Mouse (Mus musculus): Measurements from ENCODE around the gene Arhgap6. TPM values are rescaled to one million over a fixed set of nuclear protein-coding genes. Genes with fewer than 3 reads are reported as not detected.
"Not testable (repeated sequence)": the region's sequence is repeated elsewhere in the genome, so short reads cannot be mapped to it uniquely, and the experiment has no call there.

Arhgap6 gene
- polyA plus RNA-seq, 1 experiment from 2014 or later: 1.4 TPM

DNA sequence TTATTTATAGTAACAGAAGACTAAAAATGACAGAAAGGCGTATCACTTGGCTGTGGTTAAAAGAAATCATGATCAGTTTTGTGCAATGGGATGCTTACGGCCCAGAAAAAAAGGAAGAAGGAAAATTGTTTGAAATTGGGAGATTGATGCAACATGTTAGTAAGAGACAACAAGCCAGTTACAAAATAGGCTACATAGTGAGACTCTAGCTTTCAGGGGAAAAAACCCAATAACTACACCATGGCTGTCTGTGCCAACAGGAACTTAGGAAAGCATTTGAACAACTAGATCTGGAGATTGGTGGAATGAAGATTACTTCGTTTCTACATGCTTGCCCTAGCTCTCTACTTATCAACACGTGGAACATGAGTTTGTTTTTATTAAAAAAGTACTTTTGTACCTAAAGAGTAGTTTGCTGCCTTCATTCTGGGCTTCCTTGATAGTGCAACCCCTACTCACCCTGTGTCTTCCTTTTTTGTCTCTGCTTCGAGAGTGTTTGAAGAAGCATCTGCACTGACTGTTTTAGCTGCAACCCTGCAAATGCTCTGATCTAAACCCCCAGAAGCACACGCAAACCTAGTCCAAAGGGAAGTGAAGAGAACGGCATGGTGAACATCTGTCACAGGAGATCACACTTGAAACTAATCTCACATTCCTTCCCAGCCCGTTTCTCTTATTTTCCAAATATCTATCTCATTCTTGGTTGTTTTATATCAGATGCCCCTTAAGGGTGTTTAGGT, 468.7 kb downstream of the Arhgap6 start:
- H3K4me2 ChIP-seq (replicated peaks): no peak overlapping the region
- no peak overlapping the region for H3K9ac ChIP-seq
- WGBS: 78% methylated on average over 8 of the region's 8 CpGs
- H3K27me3 ChIP-seq: peaks cover 15% of the 10 kb centered on the region; the same call in 1 of the 2 replicates
- H3K36me3 ChIP-seq: no peaks in the 10 kb centered on the region
- no peak overlapping the region for H3K27ac ChIP-seq
- ATAC-seq (ENCODE audit: low FRiP score): no peak
- no peaks in the 10 kb centered on the region for H3K9me3 ChIP-seq (replicated peaks)
- no peak overlapping the region for H3K4me3 ChIP-seq
- no peaks in the 10 kb centered on the region for H3K4me1 ChIP-seq

- no peak overlapping the region for H3K4me2 ChIP-seq (replicated peaks)
- no peaks in the 10 kb centered on the region for H3K36me3 ChIP-seq
- no peaks in the 10 kb centered on the region for H3K4me1 ChIP-seq
- H3K9ac ChIP-seq: no peak overlapping the region
- no peak overlapping the region for H3K4me3 ChIP-seq
- peaks cover 7% of the 10 kb centered on the region; the same call in 1 of the 2 replicates for H3K27me3 ChIP-seq
- H3K27ac ChIP-seq: no peak overlapping the region
- H3K9me3 ChIP-seq (replicated peaks): no peaks in the 10 kb centered on the region
- no peak for ATAC-seq (ENCODE audit: low FRiP score)
- 80% methylated on average over 4 of the region's 4 CpGs for WGBS
Observed at GRCm38 (mm10) chrX:169299579-169299978, 504.7 kb downstream of the Arhgap6 start.

DNA sequence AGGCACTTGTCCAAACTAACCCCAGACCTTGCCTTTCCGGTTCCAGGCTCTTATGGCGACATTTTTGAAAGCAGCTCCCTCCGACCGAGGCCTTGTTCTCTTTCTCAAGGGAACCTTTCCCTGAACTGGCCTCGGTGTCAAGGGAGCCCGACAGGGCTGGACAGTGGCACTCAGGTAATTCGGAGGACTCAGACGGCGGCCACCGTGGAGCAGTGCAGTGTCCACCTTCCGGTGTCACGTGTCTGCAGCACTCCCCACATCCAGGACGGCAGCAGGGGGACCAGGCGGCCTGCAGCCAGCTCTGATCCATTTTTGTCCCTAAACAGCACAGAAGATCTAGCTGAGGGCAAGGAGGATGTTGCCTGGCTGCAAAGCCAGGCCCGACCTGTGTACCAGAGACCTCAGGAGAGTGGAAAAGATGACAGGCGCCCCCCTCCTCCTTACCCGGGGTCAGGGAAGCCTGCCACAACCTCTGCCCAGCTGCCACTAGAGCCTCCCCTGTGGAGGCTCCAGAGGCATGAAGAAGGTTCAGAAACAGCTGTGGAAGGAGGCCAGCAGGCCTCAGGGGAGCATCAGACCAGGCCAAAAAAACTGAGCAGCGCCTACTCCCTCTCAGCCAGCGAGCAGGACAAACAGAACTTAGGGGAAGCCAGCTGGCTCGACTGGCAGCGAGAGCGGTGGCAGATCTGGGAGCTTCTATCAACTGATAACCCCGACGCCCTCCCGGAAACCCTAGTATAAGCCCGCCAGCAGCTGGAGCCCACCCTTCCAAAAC, 507.6 kb downstream of the Arhgap6 start:
- 64% methylated on average over 26 of the region's 26 CpGs for WGBS
- Histone ChIP-seq H3K4me3 (no peak overlapping the region), H3K9me3 (replicated peaks) (no peaks in the 10 kb centered on the region), H3K4me1 (no peaks in the 10 kb centered on the region), H3K36me3 (no peaks in the 10 kb centered on the region), H3K27ac (no peak overlapping the region), H3K4me2 (replicated peaks) (no peak overlapping the region), H3K27me3 (peaks cover 7% of the 10 kb centered on the region; the same call in 1 of the 2 replicates), H3K9ac (no peak overlapping the region)
- no peak for ATAC-seq (ENCODE audit: low FRiP score)

DNA sequence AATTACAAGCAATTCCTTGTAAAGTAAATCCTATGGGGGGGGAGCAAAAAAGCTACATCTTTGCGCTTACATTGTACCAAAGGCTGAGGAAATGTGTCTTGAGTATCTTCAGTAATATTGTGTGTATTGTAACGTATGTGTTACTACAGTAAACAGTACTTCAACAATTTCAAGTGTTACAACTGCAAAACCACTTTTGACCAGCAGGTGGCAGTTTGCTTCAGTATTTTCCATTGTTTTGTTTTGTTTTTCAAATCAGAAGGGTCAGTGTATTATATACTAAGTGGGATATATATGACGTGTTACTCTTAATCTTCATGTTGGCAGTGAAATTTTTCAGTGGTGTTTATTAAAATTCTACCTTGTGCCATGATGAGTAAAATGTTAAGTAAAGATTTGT, 509.0 kb downstream of the Arhgap6 start:
- Histone ChIP-seq H3K9ac (no peak overlapping the region), H3K27me3 (peaks cover 7% of the 10 kb centered on the region; the same call in 1 of the 2 replicates), H3K9me3 (replicated peaks) (no peaks in the 10 kb centered on the region), H3K4me2 (replicated peaks) (no peak overlapping the region), H3K4me3 (no peak overlapping the region), H3K36me3 (no peaks in the 10 kb centered on the region), H3K27ac (no peak overlapping the region), H3K4me1 (no peaks in the 10 kb centered on the region)
- 56% methylated on average over 3 of the region's 3 CpGs for WGBS
- ATAC-seq (ENCODE audit: low FRiP score): no peak

DNA sequence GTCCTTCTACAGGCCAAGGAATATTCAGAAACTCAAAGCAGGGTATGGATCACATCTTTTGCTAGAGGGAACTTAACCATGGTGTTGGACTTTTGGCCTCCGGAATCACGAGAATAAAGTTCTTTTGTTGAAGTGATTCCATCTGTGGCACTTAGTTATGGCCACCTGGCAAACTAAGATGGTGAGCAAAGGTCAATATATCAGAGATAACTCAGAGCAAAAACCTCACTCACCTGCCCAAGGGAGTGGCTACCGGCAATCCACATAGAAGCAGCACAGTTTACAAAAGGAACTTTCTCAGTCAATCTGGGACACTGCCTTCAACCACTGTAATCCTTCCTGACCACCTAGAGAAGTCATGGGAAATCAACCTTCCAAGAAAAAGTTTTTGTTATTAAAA, 513.7 kb downstream of the Arhgap6 start:
- 94% methylated on average over 3 of the region's 3 CpGs for WGBS
- no peak overlapping the region for H3K9ac ChIP-seq

GRCm38 (mm10) chrX:169319066-169319760, 524.3 kb downstream of the Arhgap6 start:
- WGBS: 67% methylated on average over 12 of the region's 12 CpGs
- ATAC-seq (ENCODE audit: low FRiP score): no peak; the same call in 1 of the 2 replicates

More for the DNA sequence above, 513.7 kb downstream of the Arhgap6 start:
- Histone ChIP-seq H3K4me3 (no peak overlapping the region), H3K4me1 (no peaks in the 10 kb centered on the region), H3K9me3 (replicated peaks) (no peaks in the 10 kb centered on the region), H3K4me2 (replicated peaks) (no peak overlapping the region), H3K27me3 (peaks cover 4% of the 10 kb centered on the region; the same call in 1 of the 2 replicates), H3K27ac (no peak overlapping the region), H3K36me3 (no peaks in the 10 kb centered on the region)
- no peak for ATAC-seq (ENCODE audit: low FRiP score)

DNA sequence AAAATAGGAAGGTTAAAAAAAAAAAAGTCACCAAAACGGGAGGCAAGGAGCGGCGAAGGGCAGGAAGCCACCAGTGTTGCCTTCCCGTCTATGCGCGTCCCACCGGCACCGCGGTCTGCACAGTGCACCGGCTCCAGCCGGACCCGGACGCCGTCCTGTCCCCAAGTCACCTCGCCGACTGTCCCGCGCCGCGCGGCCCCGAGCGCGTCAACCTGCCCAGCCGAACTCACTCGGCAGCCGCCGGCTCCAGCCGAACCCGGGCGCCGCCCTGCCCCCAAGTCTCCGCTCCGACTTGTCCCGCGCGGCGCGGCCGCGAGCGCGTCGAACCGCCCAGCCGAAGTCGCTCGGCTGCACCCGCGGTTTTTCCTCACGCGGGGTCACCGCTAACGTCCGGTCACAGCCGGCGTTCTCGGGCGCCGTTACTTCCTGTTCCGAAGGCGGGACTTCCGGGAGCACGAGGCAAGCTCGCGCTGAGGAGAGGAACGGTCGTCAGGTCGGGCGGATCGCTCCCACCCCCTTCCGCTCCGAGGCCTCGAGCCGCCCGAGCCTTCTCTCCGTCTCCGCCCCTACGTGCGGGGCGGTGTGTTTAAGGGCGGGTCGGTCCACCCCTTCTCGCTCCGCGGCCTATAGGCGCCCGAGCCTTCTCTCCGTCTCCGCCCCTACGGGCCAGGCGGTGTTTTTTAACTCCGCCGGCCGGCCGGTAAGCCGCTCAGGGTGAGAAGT, 525.2 kb downstream of the Arhgap6 start, which contains the start of gene Hccs:
Gene Hccs, minus strand, starts transcription at position 428 of the 723 bp plus-strand sequence.
- ATAC-seq (ENCODE audit: low FRiP score): peak; percentile 99
- H3K4me1 ChIP-seq: no peaks in the 10 kb centered on the region; the same call in 1 of the 2 replicates
- H3K36me3 ChIP-seq: no peaks in the 10 kb centered on the region
- H3K27me3 ChIP-seq: no peaks in the 10 kb centered on the region; the same call in 1 of the 2 replicates
- 19% methylated on average over 76 of the region's 97 CpGs for WGBS
- H3K27ac ChIP-seq: peak within 1 kb of the TSS; percentile 80
- H3K4me2 ChIP-seq (replicated peaks): peak within 1 kb of the TSS; percentile 55
- H3K4me3 ChIP-seq: peak within 1 kb of the TSS; percentile 54
- no peaks in the 10 kb centered on the region for H3K9me3 ChIP-seq (replicated peaks)
- H3K9ac ChIP-seq: peak within 1 kb of the TSS; percentile 59

More at GRCm38 (mm10) chrX:169319066-169319760, 524.3 kb downstream of the Arhgap6 start:
- Histone ChIP-seq H3K4me3 (peak overlapping the region; percentile 54), H3K27me3 (no peaks in the 10 kb centered on the region; the same call in 1 of the 2 replicates), H3K4me2 (replicated peaks) (peak overlapping the region; percentile 55), H3K36me3 (no peaks in the 10 kb centered on the region), H3K4me1 (no peaks in the 10 kb centered on the region; the same call in 1 of the 2 replicates), H3K9me3 (replicated peaks) (no peaks in the 10 kb centered on the region), H3K9ac (peak overlapping the region; percentile 59), H3K27ac (no peak overlapping the region)

DNA sequence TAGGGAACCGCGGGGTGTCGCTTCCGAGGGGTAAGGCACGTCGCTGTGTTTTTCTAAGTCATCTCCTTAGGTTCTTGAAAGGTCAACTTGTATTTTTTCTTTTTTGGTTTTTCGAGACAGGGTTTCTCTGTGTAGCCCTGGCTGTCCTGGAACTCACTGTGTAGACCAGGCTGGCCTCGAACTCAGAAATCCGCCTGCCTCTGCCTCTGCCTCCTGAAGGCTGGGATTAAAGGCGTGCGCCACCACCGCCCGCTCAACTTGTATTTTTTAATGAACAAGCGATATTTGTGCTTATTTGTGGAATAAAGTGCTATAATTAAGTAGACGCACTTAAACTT, 525.7 kb downstream of the Arhgap6 start:
- peak overlapping the region; percentile 41 for H3K4me2 ChIP-seq (replicated peaks)
- ATAC-seq (ENCODE audit: low FRiP score); H3K4me1 ChIP-seq; H3K9me3 ChIP-seq (replicated peaks); H3K9ac ChIP-seq; H3K27me3 ChIP-seq; H3K36me3 ChIP-seq: not testable (repeated sequence)
- H3K27ac ChIP-seq: peak overlapping the region; percentile 80; the same call in 1 of the 2 replicates
- peak overlapping the region; percentile 54 for H3K4me3 ChIP-seq
- WGBS: 43% methylated on average over 15 of the region's 15 CpGs

GRCm38 (mm10) chrX:169325929-169326595, 531.2 kb downstream of the Arhgap6 start:
- Histone ChIP-seq H3K4me1 (no peaks in the 10 kb centered on the region), H3K9ac (no peak overlapping the region), H3K4me3 (no peak overlapping the region), H3K36me3 (no peaks in the 10 kb centered on the region), H3K27ac (no peak overlapping the region), H3K4me2 (replicated peaks) (no peak overlapping the region), H3K27me3 (no peaks in the 10 kb centered on the region; the same call in 1 of the 2 replicates), H3K9me3 (replicated peaks) (no peaks in the 10 kb centered on the region)
- WGBS: 91% methylated on average over 3 of the region's 3 CpGs
- ATAC-seq (ENCODE audit: low FRiP score): no peak

GRCm38 (mm10) chrX:169332264-169332663, 537.4 kb downstream of the Arhgap6 start:
- Histone ChIP-seq H3K4me1 (no peaks in the 10 kb centered on the region), H3K9ac (no peak overlapping the region), H3K36me3 (no peaks in the 10 kb centered on the region), H3K27me3 (peaks cover 10% of the 10 kb centered on the region; the same call in 1 of the 2 replicates), H3K9me3 (replicated peaks) (no peaks in the 10 kb centered on the region), H3K4me3 (no peak overlapping the region), H3K4me2 (replicated peaks) (no peak overlapping the region), H3K27ac (no peak overlapping the region)
- WGBS: 33% methylated on average over 3 of the region's 3 CpGs
- ATAC-seq (ENCODE audit: low FRiP score): no peak

DNA sequence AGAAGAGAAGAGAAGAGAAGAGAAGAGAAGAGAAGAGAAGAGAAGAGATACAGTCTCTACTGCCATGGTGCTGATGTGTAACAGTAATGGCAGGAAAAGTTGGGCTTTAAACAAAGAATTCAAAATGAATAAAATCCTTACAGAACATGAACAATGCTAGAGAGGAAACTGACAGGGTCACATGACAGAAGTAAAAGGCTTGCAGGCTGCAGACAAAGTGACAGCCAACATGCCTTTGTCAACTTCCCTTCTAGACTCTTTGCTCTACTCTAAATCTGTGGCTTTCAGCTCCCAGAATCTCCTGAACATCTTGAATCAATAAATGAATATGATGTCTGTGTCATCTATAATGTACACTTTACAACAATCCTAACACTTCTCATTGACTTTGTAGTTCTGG, 542.7 kb downstream of the Arhgap6 start:
- no peak overlapping the region for H3K4me3 ChIP-seq

More for the DNA sequence above, 542.7 kb downstream of the Arhgap6 start:
- Histone ChIP-seq H3K9ac (no peak overlapping the region), H3K27ac (no peak overlapping the region), H3K36me3 (no peaks in the 10 kb centered on the region), H3K4me1 (no peaks in the 10 kb centered on the region), H3K9me3 (replicated peaks) (no peaks in the 10 kb centered on the region), H3K4me2 (replicated peaks) (no peak overlapping the region), H3K27me3 (peaks cover 7% of the 10 kb centered on the region; the same call in 1 of the 2 replicates)
- no peak for ATAC-seq (ENCODE audit: low FRiP score)
